Mouse (Mus musculus) adrenal gland, postnatal 10 days (tissue): ENCODE data around the gene Glrx5. TPM values are rescaled to one million over a fixed set of nuclear protein-coding genes. Genes with fewer than 3 reads are reported as not detected.
A peak's percentile ranks its signal among the peaks of the same experiment; 100 is the strongest.

Source experiments
- DNase-seq: peaks from one replicate; pipeline ENCODE4 v3.0.0; 2021; ENCODE audit warnings: mixed read lengths
- total RNA-seq, 2 experiments: library from RNA; stranded (reverse); gene quantifications; 2 replicates each; pipeline ENCODE4 v1.2.3; 2021

Glrx5 gene
- total RNA-seq, 2 experiments from 2014 or later, result 158 to 160 TPM

- no peak for DNase-seq
Observed at GRCm38 (mm10) chr12:105031081-105032058, 1.1 kb upstream of the Glrx5 start.

DNA sequence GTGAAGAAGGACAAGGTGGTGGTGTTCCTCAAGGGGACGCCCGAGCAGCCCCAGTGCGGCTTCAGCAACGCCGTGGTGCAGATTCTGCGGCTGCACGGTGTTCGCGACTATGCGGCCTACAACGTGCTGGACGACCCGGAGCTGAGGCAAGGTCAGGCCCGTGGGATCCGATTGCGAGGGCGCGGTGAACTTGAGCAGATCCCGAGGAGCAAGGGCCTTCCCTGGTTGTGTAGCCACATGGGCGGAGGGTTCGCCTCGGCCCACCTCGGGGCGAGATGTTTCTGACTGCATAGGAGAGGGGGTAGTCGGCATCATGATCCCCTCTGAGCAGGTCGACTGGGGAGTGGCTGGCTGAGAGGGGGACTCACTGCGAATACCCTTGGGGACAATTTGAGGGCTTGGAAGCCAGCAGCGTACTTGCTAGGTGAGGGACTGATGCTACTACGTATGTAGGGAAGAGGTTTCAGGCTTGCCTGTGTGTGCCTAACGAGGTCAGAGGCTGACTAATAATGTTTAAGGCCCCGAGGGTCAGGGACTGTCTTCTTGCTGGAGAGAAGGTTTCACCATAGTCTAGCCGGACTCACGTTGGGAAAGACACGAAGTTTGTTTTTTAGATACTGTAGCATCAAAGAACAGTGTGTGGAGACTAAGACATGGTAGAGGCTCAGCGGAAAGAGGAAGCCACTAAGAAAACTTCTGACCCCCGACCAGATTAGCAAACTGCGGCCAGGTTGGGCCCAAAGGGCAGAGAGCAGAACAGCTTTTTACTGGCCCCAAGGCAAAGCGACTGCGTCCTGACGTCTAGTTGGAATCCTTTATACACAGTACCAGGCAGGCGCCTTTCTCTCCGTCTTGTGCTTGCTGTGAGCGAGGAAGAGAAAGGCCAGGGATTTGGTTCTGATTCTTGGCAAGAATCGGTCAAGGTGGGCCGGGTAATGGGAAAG is 616 bp downstream of the Glrx5 start:
- DNase-seq, result peak; percentile 58

GRCm38 (mm10) chr12:105034130-105034769 is 1.8 kb downstream of the Glrx5 start:
- no peak for DNase-seq

- peak; percentile 56 for DNase-seq
Observed at GRCm38 (mm10) chr12:105038211-105038610, 5.7 kb downstream of the Glrx5 start.

DNA sequence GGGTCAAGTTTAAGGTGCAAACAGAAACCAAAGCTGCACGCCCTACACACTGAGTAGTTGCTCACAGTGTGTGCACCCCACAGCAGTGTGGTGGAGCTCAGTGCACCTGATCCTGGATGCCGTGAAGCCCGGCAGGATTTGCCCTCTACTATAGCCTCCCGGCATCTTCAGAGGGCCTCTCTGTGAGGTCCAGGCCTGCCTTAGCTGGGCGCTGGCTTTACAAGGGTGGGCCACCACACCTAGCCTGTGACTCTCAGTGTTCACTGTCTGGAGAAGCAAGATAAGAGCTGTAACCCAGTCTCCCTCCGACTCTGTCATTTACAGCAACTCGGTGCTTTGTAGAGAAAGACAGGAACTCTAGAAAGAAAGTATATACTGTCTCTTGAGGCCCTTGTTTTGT is 6.4 kb downstream of the Glrx5 start:
- no peak for DNase-seq

DNA sequence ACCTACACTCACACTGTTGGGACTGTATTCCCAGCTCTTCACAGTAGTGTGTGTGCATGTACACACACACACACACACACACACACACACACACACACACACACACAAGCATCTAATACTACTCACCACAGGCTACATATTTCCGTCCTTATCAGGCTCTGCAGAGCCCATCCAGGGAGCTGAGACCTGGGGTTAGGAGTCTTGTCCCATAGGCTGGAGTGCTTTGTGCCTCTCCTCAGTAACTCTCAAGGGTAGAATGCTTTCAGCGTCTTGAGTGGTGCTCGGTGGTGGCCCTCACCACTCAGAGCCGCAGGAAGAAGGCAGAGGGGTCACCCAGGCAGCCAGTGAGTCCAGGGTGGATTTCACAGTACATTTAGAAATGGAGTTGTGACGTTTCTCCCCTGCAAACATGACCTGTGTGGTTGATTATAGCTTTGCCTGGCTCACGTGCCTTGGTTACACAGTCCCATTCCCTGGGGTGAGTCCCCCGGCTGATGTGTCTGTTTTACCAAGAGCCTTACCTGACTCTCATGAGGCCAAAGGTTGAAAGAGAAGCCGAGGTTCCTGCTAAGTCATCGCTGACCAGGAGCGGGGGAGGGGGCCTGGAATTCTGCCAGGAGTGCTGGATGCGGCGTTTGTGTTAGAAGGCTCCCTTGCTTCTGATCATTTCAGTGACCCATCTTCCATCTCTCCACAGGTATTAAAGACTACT is 7.2 kb downstream of the Glrx5 start:
- DNase-seq, result peak; percentile 74

- DNase-seq, result no peak
Observed at GRCm38 (mm10) chr12:105040950-105041349, 8.5 kb downstream of the Glrx5 start.

DNA sequence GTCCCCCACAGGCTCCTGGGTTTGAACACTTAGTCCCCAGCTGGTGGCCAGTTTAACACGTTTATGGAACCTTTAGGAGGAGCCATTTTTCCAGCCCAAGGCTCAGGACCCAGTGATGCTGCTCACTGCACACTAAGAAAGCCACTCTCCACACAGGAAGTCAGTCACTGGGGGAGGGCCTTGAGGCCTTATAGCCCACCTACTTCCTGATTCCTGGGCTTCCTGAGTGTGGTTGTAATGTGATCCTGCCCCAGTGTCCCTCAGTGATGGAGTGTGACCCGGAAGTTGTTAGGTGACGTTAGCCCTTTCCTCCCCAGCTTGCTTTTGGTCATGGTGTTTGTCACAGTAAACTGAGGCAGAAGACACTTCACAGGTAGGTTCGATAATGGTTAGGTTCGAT is 10.6 kb downstream of the Glrx5 start:
- DNase-seq, result no peak

- peak; percentile 35 for DNase-seq
Observed at GRCm38 (mm10) chr12:105044775-105045174, 12.3 kb downstream of the Glrx5 start.

- DNase-seq, result no peak
Observed at GRCm38 (mm10) chr12:105048301-105048863, 15.9 kb downstream of the Glrx5 start.

DNA sequence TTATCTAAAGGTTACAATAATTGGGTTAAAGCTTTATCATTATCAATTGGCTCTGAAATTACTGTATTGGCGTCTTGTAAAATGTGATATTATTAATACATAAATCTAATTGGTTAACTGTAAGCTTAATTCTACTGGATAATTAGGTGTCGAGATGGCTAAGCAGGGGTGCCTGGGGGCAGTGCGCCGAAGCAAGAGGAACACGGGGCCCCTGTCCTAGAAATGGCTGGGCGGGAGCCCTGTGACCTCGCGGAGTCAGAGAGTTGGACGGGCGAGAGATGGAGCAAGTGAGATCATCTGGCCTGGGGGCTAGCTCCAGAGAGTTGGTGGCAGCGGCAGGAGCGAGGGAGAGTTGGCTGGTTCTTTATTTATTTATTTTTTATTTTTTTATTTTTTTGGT is 17.3 kb downstream of the Glrx5 start:
- no peak for DNase-seq

DNA sequence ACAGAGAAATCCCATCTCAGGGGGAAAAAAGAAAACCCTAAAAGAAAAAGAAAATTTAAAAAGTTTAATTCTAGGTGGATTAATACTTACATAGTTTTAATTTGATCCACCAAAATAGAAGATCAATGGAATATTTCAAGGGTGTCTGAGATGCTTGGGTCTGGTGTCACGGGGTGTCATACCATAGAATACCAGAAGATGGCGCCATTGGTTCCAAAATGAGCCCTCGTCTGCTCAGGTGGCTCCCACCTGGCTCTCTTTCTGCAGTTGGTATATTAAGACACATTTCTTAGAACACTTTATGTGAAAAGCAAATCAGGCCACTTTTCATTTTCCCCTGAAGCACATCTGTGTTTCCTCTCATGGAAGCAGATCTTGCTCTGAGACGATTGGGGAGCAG is 18.4 kb downstream of the Glrx5 start:
- DNase-seq, result peak; percentile 72

- DNase-seq, result no peak
Observed at GRCm38 (mm10) chr12:105054041-105054440, 21.6 kb downstream of the Glrx5 start.

DNA sequence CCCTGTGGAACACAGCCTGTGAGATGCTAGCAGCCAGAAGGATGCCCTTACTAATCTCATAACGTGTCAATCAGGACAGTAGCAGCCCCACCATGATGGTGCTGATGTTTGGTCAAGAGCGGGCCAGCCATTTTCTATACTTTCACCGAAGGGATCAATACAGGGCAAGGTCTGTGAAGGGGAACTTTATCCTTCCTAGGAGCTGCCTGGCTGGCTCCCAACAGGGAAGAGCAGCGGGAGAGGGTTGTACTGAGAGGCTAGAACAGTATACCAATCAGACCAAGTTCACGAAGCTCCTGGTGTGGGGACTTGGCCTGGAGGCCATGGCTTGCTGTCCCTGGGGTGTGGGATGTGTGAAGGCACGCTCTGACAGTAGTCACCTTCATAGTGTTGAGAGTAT is 22.8 kb downstream of the Glrx5 start:
- DNase-seq, result no peak

DNA sequence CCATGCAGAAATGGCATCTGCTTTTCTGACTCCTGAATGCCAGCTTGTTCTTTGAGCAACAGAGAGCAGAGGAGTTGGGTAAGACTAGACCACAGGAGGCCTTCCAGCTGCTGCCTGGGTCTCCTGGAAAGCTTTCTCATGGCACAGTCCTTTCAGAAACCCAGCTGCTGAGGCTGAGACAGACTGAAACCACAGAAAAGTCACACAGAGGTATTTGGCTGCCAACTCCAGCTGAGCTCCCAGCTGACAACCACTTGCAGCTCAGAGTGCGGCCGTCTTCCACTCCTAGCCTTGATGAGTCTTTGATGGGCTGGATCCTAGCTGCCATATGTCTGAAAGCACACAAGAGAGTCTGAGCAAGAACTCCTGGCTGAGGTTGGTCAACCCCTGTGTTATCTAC is 27.5 kb downstream of the Glrx5 start:
- no peak for DNase-seq

DNA sequence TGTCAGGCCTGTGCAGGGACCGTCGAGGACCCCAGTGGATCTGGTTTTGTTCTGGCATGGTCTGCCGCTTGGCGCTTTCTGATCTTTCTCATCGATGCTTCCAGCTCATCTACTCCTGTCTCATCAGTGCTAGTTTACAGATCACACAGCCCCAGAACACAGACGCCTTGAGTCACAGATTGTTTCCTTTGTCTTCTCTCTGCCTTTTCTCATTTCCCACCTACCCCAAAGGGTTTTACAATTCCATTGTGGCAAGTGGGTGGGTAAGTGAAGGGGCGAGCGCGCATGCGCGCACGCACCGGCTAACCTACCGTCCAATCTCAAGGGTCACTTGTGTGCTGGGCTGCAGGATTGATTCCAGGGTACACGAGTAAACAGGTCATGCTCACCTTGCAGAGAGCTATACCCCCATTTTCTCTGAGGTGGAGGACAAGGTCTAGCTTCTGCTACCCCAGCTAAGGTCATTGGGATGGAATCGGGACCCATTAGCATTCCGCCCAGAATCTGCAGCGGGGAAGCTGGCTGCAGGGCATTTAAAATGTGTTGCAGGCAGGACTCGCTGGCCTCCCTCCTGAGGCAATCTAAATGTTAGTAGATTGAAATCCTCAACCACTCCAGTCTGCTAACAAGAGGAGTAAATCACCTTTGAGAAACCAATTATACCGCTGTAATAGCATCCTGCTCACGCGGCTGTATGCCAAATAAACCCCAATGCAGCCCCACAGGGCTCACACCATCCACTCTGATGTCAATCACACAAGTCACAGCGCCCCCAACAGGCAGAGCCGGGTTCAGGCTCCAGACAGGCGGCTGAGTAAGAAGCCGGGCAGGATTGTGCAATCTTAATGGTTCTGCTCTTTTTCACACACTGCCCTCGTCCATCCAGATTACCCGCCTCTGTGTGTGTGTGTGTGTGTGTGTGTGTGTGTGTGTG is 31.0 kb downstream of the Glrx5 start:
- DNase-seq, result peak; percentile 44

GRCm38 (mm10) chr12:105064168-105064567 is 31.7 kb downstream of the Glrx5 start:
- no peak for DNase-seq

- no peak for DNase-seq
Observed at GRCm38 (mm10) chr12:105065119-105065518, 32.6 kb downstream of the Glrx5 start.

- DNase-seq, result no peak
Observed at GRCm38 (mm10) chr12:105066523-105066922, 34.0 kb downstream of the Glrx5 start.

GRCm38 (mm10) chr12:105068911-105069310 is 36.4 kb downstream of the Glrx5 start:
- no peak for DNase-seq
